Mouse (Mus musculus) macrophage (primary cell): ENCODE results near the gene Dynll2. TPM values are rescaled to one million over a fixed set of nuclear protein-coding genes. Genes with fewer than 3 reads are reported as not detected.
"Not testable (repeated sequence)": the region's sequence is repeated elsewhere in the genome, so short reads cannot be mapped to it uniquely, and the experiment has no call there.

ENCODE experiments used
- H3K27ac ChIP-seq: fragments of 350-480 bp; formaldehyde crosslinking; 2 replicates; pipeline ENCODE4 v1.9.0; 2021
- H3K36me3 ChIP-seq: fragments of 350-480 bp; formaldehyde crosslinking; 2 replicates; pipeline ENCODE4 v1.9.0; 2021; ENCODE audit errors: inconsistent target
- H3K4me3 ChIP-seq: fragments of 350-480 bp; formaldehyde crosslinking; 2 replicates; pipeline ENCODE4 v1.9.0; 2021; ENCODE audit errors: inconsistent target
- H3K79me2 ChIP-seq: fragments of 350-480 bp; formaldehyde crosslinking; 2 replicates; pipeline ENCODE4 v1.9.0; 2021; ENCODE audit errors: inconsistent target
- WGBS: methylation state at CpG from one replicate; pipeline ENCODE4 v1.1.7; 2026; ENCODE audit warnings: inconsistent platforms; ENCODE audit not compliant: missing documents; 5-methylcytosine and 5-hydroxymethylcytosine counted together
- polyA plus RNA-seq: library from polyadenylated mRNA; stranded (reverse); fragments of 250-400 nt; gene quantifications from 3 replicates; pipeline ENCODE4 v1.2.4, GENCODE M21; 2018; ENCODE audit warnings: inconsistent platforms

Dynll2 gene
- polyA plus RNA-seq, 1 experiment from 2014 or later, result 76.2 TPM

GRCm38 (mm10) chr11:88011208-88011913, 24.0 kb upstream of the Dynll2 start:
- H3K36me3 ChIP-seq, result no peaks in the 10 kb centered on the region
- WGBS, result 77% methylated on average over 11 of the region's 11 CpGs
- H3K27ac ChIP-seq, result no peak overlapping the region
- H3K4me3 ChIP-seq, result no peak overlapping the region
- no peaks in the 10 kb centered on the region for H3K79me2 ChIP-seq

- Histone ChIP-seq H3K36me3 (no peaks in the 10 kb centered on the region), H3K4me3 (no peak overlapping the region), H3K79me2 (no peaks in the 10 kb centered on the region), H3K27ac (no peak overlapping the region)
- WGBS, result 71% methylated on average over 16 of the region's 16 CpGs
These were observed 22.3 kb upstream of the Dynll2 start for GRCm38 (mm10) chr11:88009542-88010190.

- no peak overlapping the region for H3K4me3 ChIP-seq
- no peaks in the 10 kb centered on the region for H3K36me3 ChIP-seq
- H3K27ac ChIP-seq, result no peak overlapping the region
- H3K79me2 ChIP-seq, result no peaks in the 10 kb centered on the region
- 36% methylated on average over 1 of the region's 1 CpGs for WGBS
These were observed 21.3 kb upstream of the Dynll2 start for GRCm38 (mm10) chr11:88008641-88009040.

- Histone ChIP-seq H3K36me3 (no peaks in the 10 kb centered on the region), H3K4me3 (no peak overlapping the region), H3K79me2 (no peaks in the 10 kb centered on the region), H3K27ac (no peak overlapping the region)
- 39% methylated on average over 2 of the region's 2 CpGs for WGBS
These were observed 16.8 kb upstream of the Dynll2 start for GRCm38 (mm10) chr11:88004123-88004522.

GRCm38 (mm10) chr11:88002738-88003137, 15.4 kb upstream of the Dynll2 start:
- H3K4me3 ChIP-seq, result no peak overlapping the region
- no peaks in the 10 kb centered on the region for H3K36me3 ChIP-seq
- WGBS, result 83% methylated on average over 4 of the region's 4 CpGs
- no peak overlapping the region for H3K27ac ChIP-seq
- no peaks in the 10 kb centered on the region for H3K79me2 ChIP-seq

- H3K36me3 ChIP-seq, result no peaks in the 10 kb centered on the region
- WGBS, result 92% methylated on average over 5 of the region's 5 CpGs
These were observed 12.4 kb upstream of the Dynll2 start for GRCm38 (mm10) chr11:87999751-88000150.

GRCm38 (mm10) chr11:87991806-87992205, 4.5 kb upstream of the Dynll2 start:
- H3K36me3 ChIP-seq, result no peaks in the 10 kb centered on the region
- no peaks in the 10 kb centered on the region for H3K79me2 ChIP-seq
- no peak overlapping the region for H3K27ac ChIP-seq
- 79% methylated on average over 4 of the region's 4 CpGs for WGBS
- no peak overlapping the region for H3K4me3 ChIP-seq

More at GRCm38 (mm10) chr11:87999751-88000150, 12.4 kb upstream of the Dynll2 start:
- H3K27ac ChIP-seq, result no peak overlapping the region
- H3K79me2 ChIP-seq, result no peaks in the 10 kb centered on the region
- no peak overlapping the region for H3K4me3 ChIP-seq

GRCm38 (mm10) chr11:87987861-87988260, 528 bp upstream of the Dynll2 start:
- WGBS, result 72% methylated on average over 9 of the region's 11 CpGs
- no peak overlapping the region; the same call in 1 of the 2 replicates for H3K27ac ChIP-seq
- peak overlapping the region; percentile 42 for H3K4me3 ChIP-seq
- H3K79me2 ChIP-seq, result peaks cover 39% of the 10 kb centered on the region
- H3K36me3 ChIP-seq, result peaks cover 10% of the 10 kb centered on the region

GRCm38 (mm10) chr11:87986141-87986741, 1.1 kb downstream of the Dynll2 start:
- WGBS, result 3% methylated on average over 12 of the region's 13 CpGs
- Histone ChIP-seq H3K27ac (peak overlapping the region; percentile 54), H3K79me2 (peaks cover 53% of the 10 kb centered on the region), H3K4me3 (peak overlapping the region; percentile 73), H3K36me3 (peaks cover 23% of the 10 kb centered on the region)

- H3K79me2 ChIP-seq, result peaks cover 53% of the 10 kb centered on the region
- H3K27ac ChIP-seq, result no peak overlapping the region
- peaks cover 29% of the 10 kb centered on the region for H3K36me3 ChIP-seq
- WGBS, result 76% methylated on average over 9 of the region's 9 CpGs
- peak overlapping the region; percentile 73; the same call in 1 of the 2 replicates for H3K4me3 ChIP-seq
These were observed 1.7 kb downstream of the Dynll2 start for GRCm38 (mm10) chr11:87985643-87986042.

- Histone ChIP-seq H3K36me3 (peaks cover 36% of the 10 kb centered on the region), H3K79me2 (peaks cover 53% of the 10 kb centered on the region), H3K27ac (no peak overlapping the region), H3K4me3 (no peak overlapping the region)
- 86% methylated on average over 3 of the region's 3 CpGs for WGBS
These were observed 2.8 kb downstream of the Dynll2 start for GRCm38 (mm10) chr11:87984571-87984970.

- 60% methylated on average over 4 of the region's 4 CpGs for WGBS
- Histone ChIP-seq H3K4me3 (no peak overlapping the region), H3K79me2 (peaks cover 25% of the 10 kb centered on the region), H3K27ac (no peak overlapping the region), H3K36me3 (peaks cover 36% of the 10 kb centered on the region)
These were observed 8.4 kb downstream of the Dynll2 start for GRCm38 (mm10) chr11:87978905-87979304.

GRCm38 (mm10) chr11:87977021-87977420, 10.3 kb downstream of the Dynll2 start:
- peaks cover 19% of the 10 kb centered on the region; the same call in 1 of the 2 replicates for H3K36me3 ChIP-seq
- WGBS, result 93% methylated on average over 7 of the region's 8 CpGs
- not testable (repeated sequence) for H3K4me3 ChIP-seq, H3K27ac ChIP-seq, H3K79me2 ChIP-seq

GRCm38 (mm10) chr11:87974477-87975181, 12.7 kb downstream of the Dynll2 start:
- Histone ChIP-seq H3K4me3 (no peak overlapping the region), H3K79me2 (no peaks in the 10 kb centered on the region), H3K27ac (no peak overlapping the region), H3K36me3 (no peaks in the 10 kb centered on the region; the same call in 1 of the 2 replicates)
- 20% methylated on average over 11 of the region's 11 CpGs for WGBS
